Mouse (Mus musculus) heart, embryonic 13.5 days (tissue): ENCODE results near the gene Dgcr6. TPM values are rescaled to one million over a fixed set of nuclear protein-coding genes. Genes with fewer than 3 reads are reported as not detected.
"Not testable (repeated sequence)": the region's sequence is repeated elsewhere in the genome, so short reads cannot be mapped to it uniquely, and the experiment has no call there.

ENCODE experiments used
- ATAC-seq: fragments of 200-750 bp; cut with Nextera tagmentation; 2 replicates; pipeline ENCODE4 v1.8.0; 2017; ENCODE audit warnings: moderate TSS enrichment; ENCODE audit not compliant: insufficient number of reproducible peaks, low FRiP score, low TSS enrichment; ENCODE audit errors: extremely low read depth
- H3K27ac ChIP-seq: fragments of 300-500 bp; sonication (generic); replicated peaks from 2 replicates; pipeline ENCODE4 v1.5.1; 2015; ENCODE audit warnings: moderate library complexity, mild to moderate bottlenecking, inconsistent platforms
- H3K27me3 ChIP-seq: fragments of 300-500 bp; sonication (generic); replicated peaks from 2 replicates; pipeline ENCODE4 v1.6.1; 2015; ENCODE audit warnings: mild to moderate bottlenecking, inconsistent platforms
- H3K36me3 ChIP-seq: fragments of 300-500 bp; sonication (generic); 2 replicates; pipeline ENCODE4 v1.6.1; 2015; ENCODE audit warnings: mild to moderate bottlenecking, inconsistent platforms
- H3K4me1 ChIP-seq: fragments of 300-500 bp; sonication (generic); 2 replicates; pipeline ENCODE4 v1.6.1; 2015; ENCODE audit warnings: inconsistent platforms
- H3K4me2 ChIP-seq: fragments of 300-500 bp; sonication (generic); 2 replicates; pipeline ENCODE4 v1.6.1; 2015; ENCODE audit warnings: inconsistent platforms, mild to moderate bottlenecking, moderate library complexity
- H3K4me3 ChIP-seq: fragments of 300-500 bp; sonication (generic); 2 replicates; pipeline ENCODE4 v1.5.1; 2015; ENCODE audit warnings: moderate library complexity, mild to moderate bottlenecking, inconsistent platforms
- H3K9ac ChIP-seq: fragments of 300-500 bp; sonication (generic); 2 replicates; pipeline ENCODE4 v1.6.1; 2015; ENCODE audit warnings: inconsistent platforms, mild to moderate bottlenecking, moderate library complexity
- H3K9me3 ChIP-seq: fragments of 300-500 bp; sonication (generic); 2 replicates; pipeline ENCODE4 v1.6.1; 2016; ENCODE audit warnings: inconsistent platforms
- WGBS: fragments of 180-500 bp; shearing (Covaris S2); methylation state at CpG from one replicate; pipeline ENCODE4 v1.1.7; 2015; ENCODE audit warnings: mixed read lengths; 5-methylcytosine and 5-hydroxymethylcytosine counted together
- polyA plus RNA-seq: library from polyadenylated mRNA; unstranded; fragments of >200 nt; fragmentation: Nextera tagmentation; extraction: Ambion mirVana; gene quantifications from 2 replicates; pipeline ENCODE4 v1.2.1, GENCODE M21; 2015

Gene Dgcr6
- polyA plus RNA-seq: 50.5 and 61.6 TPM in 2 replicates

GRCm38 (mm10) chr16:18052731-18053202 lies at the start of gene Dgcr6:
TSS of gene Dgcr6 (plus strand) at chr16:18052860.
- peak within 1 kb of the TSS; percentile 42; the same call in 1 of the 2 replicates for H3K9ac ChIP-seq
- peaks cover 14% of the 10 kb centered on the region for H3K4me1 ChIP-seq
- H3K4me2 ChIP-seq: peak within 1 kb of the TSS; percentile 28
- ATAC-seq: no peak
- no peak within 1 kb of the TSS for H3K4me3 ChIP-seq
- H3K36me3 ChIP-seq: no peaks in the 10 kb centered on the region
- H3K9me3 ChIP-seq: no peaks in the 10 kb centered on the region
- WGBS: 11% methylated on average over 11 of the region's 11 CpGs
- no peak within 1 kb of the TSS for H3K27ac ChIP-seq
- H3K27me3 ChIP-seq: peaks cover 27% of the 10 kb centered on the region

GRCm38 (mm10) chr16:18004589-18004988 lies 48.1 kb upstream of the Dgcr6 start:
- Histone ChIP-seq H3K9me3 (no peaks in the 10 kb centered on the region), H3K9ac (no peak overlapping the region), H3K4me2 (no peak overlapping the region), H3K27ac (no peak overlapping the region), H3K4me1 (no peaks in the 10 kb centered on the region), H3K36me3 (no peaks in the 10 kb centered on the region), H3K4me3 (no peak overlapping the region), H3K27me3 (0 out of 2 replicates have a peak, but pooled peaks cover 9% of the 10 kb centered on the region)
- WGBS: 69% methylated on average over 5 of the region's 5 CpGs
- ATAC-seq: no peak

- Histone ChIP-seq H3K4me1 (no peaks in the 10 kb centered on the region), H3K36me3 (no peaks in the 10 kb centered on the region), H3K4me3 (no peak overlapping the region), H3K27me3 (0 out of 2 replicates have a peak, but pooled peaks cover 9% of the 10 kb centered on the region), H3K4me2 (no peak overlapping the region), H3K9ac (no peak overlapping the region), H3K9me3 (no peaks in the 10 kb centered on the region), H3K27ac (no peak overlapping the region)
- 35% methylated on average over 4 of the region's 4 CpGs for WGBS
- no peak for ATAC-seq
Observed at GRCm38 (mm10) chr16:18007083-18007482, 45.6 kb upstream of the Dgcr6 start.

GRCm38 (mm10) chr16:18011101-18011500 lies 41.6 kb upstream of the Dgcr6 start:
- Histone ChIP-seq H3K9me3 (no peaks in the 10 kb centered on the region), H3K4me1 (no peaks in the 10 kb centered on the region), H3K36me3 (no peaks in the 10 kb centered on the region), H3K4me3 (no peak overlapping the region), H3K4me2 (no peak overlapping the region), H3K27ac (no peak overlapping the region), H3K9ac (no peak overlapping the region), H3K27me3 (0 out of 2 replicates have a peak, but pooled peaks cover 3% of the 10 kb centered on the region)
- no peak for ATAC-seq
- WGBS: 66% methylated on average over 6 of the region's 6 CpGs

- H3K4me3 ChIP-seq, ATAC-seq, H3K27ac ChIP-seq, H3K9me3 ChIP-seq, H3K4me2 ChIP-seq, H3K4me1 ChIP-seq, H3K36me3 ChIP-seq, H3K27me3 ChIP-seq, H3K9ac ChIP-seq: not testable (repeated sequence)
- WGBS: 61% methylated on average over 4 of the region's 4 CpGs
Observed at GRCm38 (mm10) chr16:18016482-18016881, 36.2 kb upstream of the Dgcr6 start.

- no peak for ATAC-seq
- Histone ChIP-seq H3K27ac (no peak overlapping the region), H3K9me3 (no peaks in the 10 kb centered on the region), H3K4me3 (no peak overlapping the region), H3K36me3 (no peaks in the 10 kb centered on the region), H3K9ac (no peak overlapping the region), H3K27me3 (0 out of 2 replicates have a peak, but pooled peaks cover 6% of the 10 kb centered on the region), H3K4me1 (no peaks in the 10 kb centered on the region), H3K4me2 (no peak overlapping the region)
- WGBS: 61% methylated on average over 8 of the region's 8 CpGs
Observed at GRCm38 (mm10) chr16:18022780-18023557, 29.7 kb upstream of the Dgcr6 start.

GRCm38 (mm10) chr16:18027371-18027770 lies 25.3 kb upstream of the Dgcr6 start:
- WGBS: 44% methylated on average over 2 of the region's 2 CpGs
- Histone ChIP-seq H3K9ac (no peak overlapping the region), H3K36me3 (no peaks in the 10 kb centered on the region), H3K4me3 (no peak overlapping the region), H3K4me2 (no peak overlapping the region), H3K27me3 (peaks cover 12% of the 10 kb centered on the region; the same call in 1 of the 2 replicates), H3K9me3 (no peaks in the 10 kb centered on the region), H3K4me1 (no peaks in the 10 kb centered on the region), H3K27ac (no peak overlapping the region)
- no peak for ATAC-seq

GRCm38 (mm10) chr16:18031752-18032151 lies 20.9 kb upstream of the Dgcr6 start:
- no peak for ATAC-seq
- H3K27ac ChIP-seq: no peak overlapping the region

GRCm38 (mm10) chr16:18033289-18033688 lies 19.4 kb upstream of the Dgcr6 start:
- Histone ChIP-seq H3K27ac (no peak overlapping the region), H3K4me3 (no peak overlapping the region), H3K9ac (no peak overlapping the region), H3K27me3 (peaks cover 30% of the 10 kb centered on the region), H3K9me3 (no peaks in the 10 kb centered on the region), H3K36me3 (no peaks in the 10 kb centered on the region), H3K4me2 (no peak overlapping the region), H3K4me1 (no peaks in the 10 kb centered on the region)
- no peak for ATAC-seq
- 38% methylated on average over 4 of the region's 4 CpGs for WGBS

More at GRCm38 (mm10) chr16:18031752-18032151, 20.9 kb upstream of the Dgcr6 start:
- Histone ChIP-seq H3K4me1 (no peaks in the 10 kb centered on the region), H3K9me3 (no peaks in the 10 kb centered on the region), H3K9ac (no peak overlapping the region), H3K4me3 (no peak overlapping the region), H3K36me3 (no peaks in the 10 kb centered on the region), H3K27me3 (peaks cover 14% of the 10 kb centered on the region; the same call in 1 of the 2 replicates), H3K4me2 (no peak overlapping the region)
- WGBS: 49% methylated on average over 2 of the region's 2 CpGs

GRCm38 (mm10) chr16:18034286-18034685 lies 18.4 kb upstream of the Dgcr6 start:
- H3K27ac ChIP-seq: no peak overlapping the region
- no peaks in the 10 kb centered on the region for H3K36me3 ChIP-seq
- no peaks in the 10 kb centered on the region for H3K9me3 ChIP-seq
- peaks cover 36% of the 10 kb centered on the region for H3K27me3 ChIP-seq
- 66% methylated on average over 4 of the region's 4 CpGs for WGBS
- H3K4me3 ChIP-seq: no peak overlapping the region
- no peaks in the 10 kb centered on the region for H3K4me1 ChIP-seq
- no peak for ATAC-seq
- H3K4me2 ChIP-seq: no peak overlapping the region
- no peak overlapping the region for H3K9ac ChIP-seq

- Histone ChIP-seq H3K4me1 (no peaks in the 10 kb centered on the region), H3K36me3 (no peaks in the 10 kb centered on the region), H3K4me3 (no peak overlapping the region), H3K9me3 (no peaks in the 10 kb centered on the region), H3K9ac (no peak overlapping the region), H3K27me3 (peaks cover 37% of the 10 kb centered on the region), H3K27ac (no peak overlapping the region), H3K4me2 (no peak overlapping the region)
- WGBS: 16% methylated on average over 16 of the region's 16 CpGs
- ATAC-seq: peak; percentile 84
Observed at GRCm38 (mm10) chr16:18036425-18036955, 16.2 kb upstream of the Dgcr6 start.
